Mouse (Mus musculus): ENCODE measurements around the gene Lamtor4. TPM values are rescaled to one million over a fixed set of nuclear protein-coding genes. Genes with fewer than 3 reads are reported as not detected.

The Lamtor4 gene
- polyA plus RNA-seq, 1 experiment from 2014 or later: 68.5 TPM

GRCm38 (mm10) chr5:138263260-138264206 is 8.3 kb downstream of the Lamtor4 start, which contains the start of gene BC037034:
Gene BC037034 (minus strand): TSS chr5:138264033.
- H3K9ac ChIP-seq (ENCODE audit: low read length): peak within 1 kb of the TSS; percentile 78
- peaks cover 15% of the 10 kb centered on the region for H3K4me1 ChIP-seq (replicated peaks; ENCODE audit: control insufficient read depth, insufficient read depth, low read length)
- WGBS: under 1% methylated on average over 69 of the region's 71 CpGs
- H3K27me3 ChIP-seq (replicated peaks; ENCODE audit: control insufficient read depth, insufficient read depth, low read length): no peaks in the 10 kb centered on the region
- H3K27ac ChIP-seq (ENCODE audit: low read depth): peak within 1 kb of the TSS; percentile 73
- no peaks in the 10 kb centered on the region for H3K9me3 ChIP-seq (ENCODE audit: control insufficient read depth, low read length)
- peak within 1 kb of the TSS; percentile 89 for H3K4me2 ChIP-seq (ENCODE audit: low read length)
- peak within 1 kb of the TSS; percentile 73 for H3K4me3 ChIP-seq (ENCODE audit: low read depth, low read length)
- H3K36me3 ChIP-seq (ENCODE audit: control insufficient read depth, insufficient read depth, low read length): peaks cover 45% of the 10 kb centered on the region
- DNase-seq (ENCODE audit: low spot score) (peak; percentile 91), ATAC-seq (replicated peaks; ENCODE audit: low FRiP score, low TSS enrichment, low read depth) (peak; percentile 88)

- Histone ChIP-seq H3K9me3 (ENCODE audit: control insufficient read depth, low read length) (no peaks in the 10 kb centered on the region), H3K4me1 (replicated peaks; ENCODE audit: control insufficient read depth, insufficient read depth, low read length) (peaks cover 15% of the 10 kb centered on the region), H3K4me3 (ENCODE audit: low read depth, low read length) (peak overlapping the region; percentile 73), H3K9ac (ENCODE audit: low read length) (peak overlapping the region; percentile 78), H3K27ac (ENCODE audit: low read depth) (peak overlapping the region; percentile 73; the same call in 1 of the 2 replicates), H3K36me3 (ENCODE audit: control insufficient read depth, insufficient read depth, low read length) (peaks cover 38% of the 10 kb centered on the region), H3K4me2 (ENCODE audit: low read length) (peak overlapping the region; percentile 89), H3K27me3 (replicated peaks; ENCODE audit: control insufficient read depth, insufficient read depth, low read length) (no peaks in the 10 kb centered on the region)
- WGBS: 10% methylated on average over 6 of the region's 6 CpGs
- peak; percentile 64 for DNase-seq (ENCODE audit: low spot score)
- ATAC-seq (replicated peaks; ENCODE audit: low FRiP score, low TSS enrichment, low read depth): no peak
Observed at GRCm38 (mm10) chr5:138264207-138264578, 8.9 kb downstream of the Lamtor4 start.

GRCm38 (mm10) chr5:138265712-138266111 is 10.4 kb downstream of the Lamtor4 start:
- no peak overlapping the region for H3K27ac ChIP-seq (ENCODE audit: low read depth)
- no peak overlapping the region for H3K4me3 ChIP-seq (ENCODE audit: low read depth, low read length)
- H3K4me1 ChIP-seq (replicated peaks; ENCODE audit: control insufficient read depth, insufficient read depth, low read length): peaks cover 15% of the 10 kb centered on the region
- WGBS: 92% methylated on average over 4 of the region's 4 CpGs
- H3K4me2 ChIP-seq (ENCODE audit: low read length): no peak overlapping the region
- H3K27me3 ChIP-seq (replicated peaks; ENCODE audit: control insufficient read depth, insufficient read depth, low read length): no peaks in the 10 kb centered on the region
- ATAC-seq (replicated peaks; ENCODE audit: low FRiP score, low TSS enrichment, low read depth) (no peak), DNase-seq (ENCODE audit: low spot score) (no peak)
- H3K9me3 ChIP-seq (ENCODE audit: control insufficient read depth, low read length): no peaks in the 10 kb centered on the region
- no peak overlapping the region for H3K9ac ChIP-seq (ENCODE audit: low read length)
- peaks cover 23% of the 10 kb centered on the region for H3K36me3 ChIP-seq (ENCODE audit: control insufficient read depth, insufficient read depth, low read length)

- Histone ChIP-seq H3K4me2 (ENCODE audit: low read length) (no peak overlapping the region), H3K4me3 (ENCODE audit: low read depth, low read length) (no peak overlapping the region), H3K9me3 (ENCODE audit: control insufficient read depth, low read length) (no peaks in the 10 kb centered on the region), H3K9ac (ENCODE audit: low read length) (no peak overlapping the region), H3K36me3 (ENCODE audit: control insufficient read depth, insufficient read depth, low read length) (peaks cover 10% of the 10 kb centered on the region; the same call in 1 of the 2 replicates), H3K4me1 (replicated peaks; ENCODE audit: control insufficient read depth, insufficient read depth, low read length) (peaks cover 22% of the 10 kb centered on the region), H3K27me3 (replicated peaks; ENCODE audit: control insufficient read depth, insufficient read depth, low read length) (no peaks in the 10 kb centered on the region), H3K27ac (ENCODE audit: low read depth) (no peak overlapping the region)
- no peak for ATAC-seq (replicated peaks; ENCODE audit: low FRiP score, low TSS enrichment, low read depth)
- no peak for DNase-seq (ENCODE audit: low spot score)
- 85% methylated on average over 3 of the region's 3 CpGs for WGBS
Observed at GRCm38 (mm10) chr5:138267114-138267513, 11.8 kb downstream of the Lamtor4 start.

GRCm38 (mm10) chr5:138268980-138269379 is 13.7 kb downstream of the Lamtor4 start:
- DNase-seq (ENCODE audit: low spot score) (no peak), ATAC-seq (replicated peaks; ENCODE audit: low FRiP score, low TSS enrichment, low read depth) (no peak)
- Histone ChIP-seq H3K4me2 (ENCODE audit: low read length) (no peak overlapping the region), H3K27me3 (replicated peaks; ENCODE audit: control insufficient read depth, insufficient read depth, low read length) (no peaks in the 10 kb centered on the region), H3K9ac (ENCODE audit: low read length) (no peak overlapping the region), H3K4me3 (ENCODE audit: low read depth, low read length) (no peak overlapping the region), H3K9me3 (ENCODE audit: control insufficient read depth, low read length) (no peaks in the 10 kb centered on the region), H3K27ac (ENCODE audit: low read depth) (no peak overlapping the region), H3K4me1 (replicated peaks; ENCODE audit: control insufficient read depth, insufficient read depth, low read length) (peaks cover 16% of the 10 kb centered on the region; the same call in 1 of the 2 replicates), H3K36me3 (ENCODE audit: control insufficient read depth, insufficient read depth, low read length) (peaks cover 8% of the 10 kb centered on the region; the same call in 1 of the 2 replicates)
- 71% methylated on average over 4 of the region's 4 CpGs for WGBS

- Histone ChIP-seq H3K4me2 (ENCODE audit: low read length) (no peak overlapping the region), H3K4me3 (ENCODE audit: low read depth, low read length) (no peak overlapping the region), H3K27me3 (replicated peaks; ENCODE audit: control insufficient read depth, insufficient read depth, low read length) (no peaks in the 10 kb centered on the region), H3K4me1 (replicated peaks; ENCODE audit: control insufficient read depth, insufficient read depth, low read length) (peaks cover 23% of the 10 kb centered on the region), H3K9me3 (ENCODE audit: control insufficient read depth, low read length) (no peaks in the 10 kb centered on the region), H3K36me3 (ENCODE audit: control insufficient read depth, insufficient read depth, low read length) (peaks cover 2% of the 10 kb centered on the region; the same call in 1 of the 2 replicates), H3K9ac (ENCODE audit: low read length) (no peak overlapping the region), H3K27ac (ENCODE audit: low read depth) (no peak overlapping the region)
- no peak for DNase-seq (ENCODE audit: low spot score)
- 50% methylated on average over 3 of the region's 3 CpGs for WGBS
- no peak for ATAC-seq (replicated peaks; ENCODE audit: low FRiP score, low TSS enrichment, low read depth)
Observed at GRCm38 (mm10) chr5:138271232-138271631, 15.9 kb downstream of the Lamtor4 start.

GRCm38 (mm10) chr5:138272409-138272923 is 17.2 kb downstream of the Lamtor4 start, which contains the start of gene Gal3st4:
Gene Gal3st4 (minus strand): TSS chr5:138272840.
- 4% methylated on average over 12 of the region's 12 CpGs for WGBS
- H3K4me2 ChIP-seq (ENCODE audit: low read length): peak within 1 kb of the TSS; percentile 45
- peak within 1 kb of the TSS; percentile 11; the same call in 1 of the 2 replicates for H3K27ac ChIP-seq (ENCODE audit: low read depth)
- H3K9ac ChIP-seq (ENCODE audit: low read length): peak within 1 kb of the TSS; percentile 42
- DNase-seq (ENCODE audit: low spot score) (peak; percentile 64), ATAC-seq (replicated peaks; ENCODE audit: low FRiP score, low TSS enrichment, low read depth) (no peak)
- peaks cover 11% of the 10 kb centered on the region for H3K36me3 ChIP-seq (ENCODE audit: control insufficient read depth, insufficient read depth, low read length)
- H3K4me1 ChIP-seq (replicated peaks; ENCODE audit: control insufficient read depth, insufficient read depth, low read length): peaks cover 27% of the 10 kb centered on the region
- H3K9me3 ChIP-seq (ENCODE audit: control insufficient read depth, low read length): no peaks in the 10 kb centered on the region
- H3K27me3 ChIP-seq (replicated peaks; ENCODE audit: control insufficient read depth, insufficient read depth, low read length): no peaks in the 10 kb centered on the region
- H3K4me3 ChIP-seq (ENCODE audit: low read depth, low read length): peak within 1 kb of the TSS; percentile 7; the same call in 1 of the 2 replicates

GRCm38 (mm10) chr5:138274186-138274585 is 18.9 kb downstream of the Lamtor4 start:
- Histone ChIP-seq H3K36me3 (ENCODE audit: control insufficient read depth, insufficient read depth, low read length) (peaks cover 12% of the 10 kb centered on the region), H3K9me3 (ENCODE audit: control insufficient read depth, low read length) (no peaks in the 10 kb centered on the region), H3K9ac (ENCODE audit: low read length) (no peak overlapping the region), H3K4me2 (ENCODE audit: low read length) (no peak overlapping the region), H3K27ac (ENCODE audit: low read depth) (no peak overlapping the region), H3K4me1 (replicated peaks; ENCODE audit: control insufficient read depth, insufficient read depth, low read length) (peaks cover 37% of the 10 kb centered on the region), H3K27me3 (replicated peaks; ENCODE audit: control insufficient read depth, insufficient read depth, low read length) (no peaks in the 10 kb centered on the region), H3K4me3 (ENCODE audit: low read depth, low read length) (no peak overlapping the region)
- DNase-seq (ENCODE audit: low spot score): peak; percentile 45
- 75% methylated on average over 8 of the region's 8 CpGs for WGBS
- no peak for ATAC-seq (replicated peaks; ENCODE audit: low FRiP score, low TSS enrichment, low read depth)

All from intestine, embryonic 14.5 days (tissue).